Mouse (Mus musculus) NIH3T3 (cell line): ENCODE measurements around the gene St3gal4.

Experiments
- DNase-seq: peaks from one replicate; pipeline ENCODE4 v3.0.0-alpha.2; 2012; ENCODE audit warnings: low read depth

Gene St3gal4

GRCm38 (mm10) chr9:35004113-35004512 is 115.0 kb downstream of the St3gal4 start:
- peak; percentile 75 for DNase-seq

- no peak for DNase-seq
Measured at GRCm38 (mm10) chr9:34997880-34998865, 120.9 kb downstream of the St3gal4 start.
